Mouse (Mus musculus): ENCODE data around the gene 1700025G04Rik. TPM values are rescaled to one million over a fixed set of nuclear protein-coding genes. Genes with fewer than 3 reads are reported as not detected.

The 1700025G04Rik gene
- total and polyA plus RNA-seq, 2 experiments, result 0.39 to 1.1 TPM

DNA sequence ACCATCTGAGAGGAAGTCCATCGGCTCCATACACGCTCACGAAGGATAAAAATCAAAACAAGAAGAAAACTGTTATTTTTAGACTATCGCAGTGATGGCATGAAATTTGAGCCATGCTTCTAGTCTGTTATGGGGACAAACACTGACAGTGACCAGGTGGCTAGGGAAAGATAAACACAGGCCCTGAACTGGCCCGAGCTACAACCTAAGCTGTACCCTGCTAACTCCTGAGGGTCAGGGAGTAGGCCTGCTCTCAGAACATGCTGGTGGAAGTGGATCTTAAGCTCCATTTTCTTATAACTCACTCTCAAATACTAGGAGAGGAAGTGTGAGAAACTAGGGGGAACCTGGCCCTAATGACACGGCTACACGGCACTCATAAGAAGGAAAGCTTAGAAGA, 126.7 kb downstream of the 1700025G04Rik start:
- Histone ChIP-seq H3K27me3 (ENCODE audit: control insufficient read depth, insufficient read depth, low read length) (no peaks in the 10 kb centered on the region), H3K9ac (ENCODE audit: low read depth, low read length) (no peak overlapping the region), H3K79me2 (ENCODE audit: control insufficient read depth, insufficient read depth, low read length) (no peaks in the 10 kb centered on the region), H3K4me1 (ENCODE audit: control insufficient read depth, insufficient read depth, low read length) (no peaks in the 10 kb centered on the region), H3K27ac (replicated peaks; ENCODE audit: insufficient read depth, low read depth, low read length) (no peak overlapping the region), H3K4me3 (ENCODE audit: insufficient read depth, low read depth, low read length) (no peak overlapping the region), H3K36me3 (ENCODE audit: control insufficient read depth, insufficient read depth, low read length) (no peaks in the 10 kb centered on the region)
- DNase-seq (ENCODE audit: extremely low read depth, low read depth, low spot score), result no peak
- 83% methylated on average over 7 of the region's 7 CpGs for WGBS
- TF ChIP-seq CTCF (IDR thresholded peaks at IDR 0.05; ENCODE audit: low read depth, low read length), result no peak
- TF ChIP-seq POLR2A (IDR thresholded peaks at IDR 0.05; ENCODE audit: extremely low read depth, insufficient read depth, low read length), result no peak

DNA sequence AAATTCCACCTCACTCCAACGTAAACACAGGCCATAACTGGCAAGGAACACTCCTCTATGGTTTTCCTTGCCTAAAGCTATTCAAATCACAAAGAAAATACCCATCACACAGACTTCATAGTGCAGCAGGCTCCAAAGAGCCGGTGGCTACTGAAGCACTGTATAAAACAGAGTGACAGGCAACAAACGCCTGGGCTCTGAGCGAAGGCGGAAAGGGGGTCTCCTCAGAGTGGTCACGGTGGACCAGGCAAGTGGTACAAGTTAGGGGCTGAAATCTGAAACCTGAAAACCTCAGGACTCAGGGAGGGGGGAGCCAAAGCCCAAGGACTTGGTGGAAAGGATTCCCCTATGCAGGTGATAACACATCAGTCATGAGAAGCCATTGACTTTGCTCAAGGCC, 127.8 kb downstream of the 1700025G04Rik start:
- 73% methylated on average over 6 of the region's 6 CpGs for WGBS
- no peak for DNase-seq (ENCODE audit: extremely low read depth, low read depth, low spot score)
- H3K27ac ChIP-seq (replicated peaks; ENCODE audit: insufficient read depth, low read depth, low read length), result no peak overlapping the region

GRCm38 (mm10) chr1:151961204-151961603, 128.7 kb downstream of the 1700025G04Rik start:
- Histone ChIP-seq H3K9ac (ENCODE audit: low read depth, low read length) (no peak overlapping the region), H3K27me3 (ENCODE audit: control insufficient read depth, insufficient read depth, low read length) (no peaks in the 10 kb centered on the region), H3K79me2 (ENCODE audit: control insufficient read depth, insufficient read depth, low read length) (no peaks in the 10 kb centered on the region; the same call in 1 of the 2 replicates), H3K4me1 (ENCODE audit: control insufficient read depth, insufficient read depth, low read length) (no peaks in the 10 kb centered on the region), H3K36me3 (ENCODE audit: control insufficient read depth, insufficient read depth, low read length) (no peaks in the 10 kb centered on the region), H3K27ac (replicated peaks; ENCODE audit: insufficient read depth, low read depth, low read length) (no peak overlapping the region), H3K4me3 (ENCODE audit: insufficient read depth, low read depth, low read length) (no peak overlapping the region)
- no peak for DNase-seq (ENCODE audit: extremely low read depth, low read depth, low spot score)
- TF ChIP-seq POLR2A (IDR thresholded peaks at IDR 0.05; ENCODE audit: extremely low read depth, insufficient read depth, low read length) (no peak), CTCF (IDR thresholded peaks at IDR 0.05; ENCODE audit: low read depth, low read length) (no peak)
- WGBS, result 96% methylated on average over 10 of the region's 10 CpGs

More for the DNA sequence above, 127.8 kb downstream of the 1700025G04Rik start:
- Histone ChIP-seq H3K4me3 (ENCODE audit: insufficient read depth, low read depth, low read length) (no peak overlapping the region), H3K36me3 (ENCODE audit: control insufficient read depth, insufficient read depth, low read length) (no peaks in the 10 kb centered on the region), H3K4me1 (ENCODE audit: control insufficient read depth, insufficient read depth, low read length) (no peaks in the 10 kb centered on the region), H3K79me2 (ENCODE audit: control insufficient read depth, insufficient read depth, low read length) (no peaks in the 10 kb centered on the region; the same call in 1 of the 2 replicates), H3K9ac (ENCODE audit: low read depth, low read length) (no peak overlapping the region), H3K27me3 (ENCODE audit: control insufficient read depth, insufficient read depth, low read length) (no peaks in the 10 kb centered on the region)
- TF ChIP-seq CTCF (IDR thresholded peaks at IDR 0.05; ENCODE audit: low read depth, low read length) (no peak), POLR2A (IDR thresholded peaks at IDR 0.05; ENCODE audit: extremely low read depth, insufficient read depth, low read length) (no peak)

- no peak for DNase-seq (ENCODE audit: extremely low read depth, low read depth, low spot score)
- no peaks in the 10 kb centered on the region; the same call in 1 of the 2 replicates for H3K79me2 ChIP-seq (ENCODE audit: control insufficient read depth, insufficient read depth, low read length)
- H3K36me3 ChIP-seq (ENCODE audit: control insufficient read depth, insufficient read depth, low read length), result no peaks in the 10 kb centered on the region
- no peaks in the 10 kb centered on the region for H3K27me3 ChIP-seq (ENCODE audit: control insufficient read depth, insufficient read depth, low read length)
- 86% methylated on average over 3 of the region's 3 CpGs for WGBS
- no peak overlapping the region for H3K27ac ChIP-seq (replicated peaks; ENCODE audit: insufficient read depth, low read depth, low read length)
- no peak overlapping the region for H3K9ac ChIP-seq (ENCODE audit: low read depth, low read length)
- TF ChIP-seq CTCF (IDR thresholded peaks at IDR 0.05; ENCODE audit: low read depth, low read length) (no peak), POLR2A (IDR thresholded peaks at IDR 0.05; ENCODE audit: extremely low read depth, insufficient read depth, low read length) (no peak)
- H3K4me3 ChIP-seq (ENCODE audit: insufficient read depth, low read depth, low read length), result no peak overlapping the region
- H3K4me1 ChIP-seq (ENCODE audit: control insufficient read depth, insufficient read depth, low read length), result no peaks in the 10 kb centered on the region
These were observed 130.9 kb downstream of the 1700025G04Rik start for GRCm38 (mm10) chr1:151959010-151959409.

GRCm38 (mm10) chr1:151958442-151958841, 131.5 kb downstream of the 1700025G04Rik start:
- no peak for TF ChIP-seq CTCF (IDR thresholded peaks at IDR 0.05; ENCODE audit: low read depth, low read length)
- TF ChIP-seq POLR2A (IDR thresholded peaks at IDR 0.05; ENCODE audit: extremely low read depth, insufficient read depth, low read length), result no peak

DNA sequence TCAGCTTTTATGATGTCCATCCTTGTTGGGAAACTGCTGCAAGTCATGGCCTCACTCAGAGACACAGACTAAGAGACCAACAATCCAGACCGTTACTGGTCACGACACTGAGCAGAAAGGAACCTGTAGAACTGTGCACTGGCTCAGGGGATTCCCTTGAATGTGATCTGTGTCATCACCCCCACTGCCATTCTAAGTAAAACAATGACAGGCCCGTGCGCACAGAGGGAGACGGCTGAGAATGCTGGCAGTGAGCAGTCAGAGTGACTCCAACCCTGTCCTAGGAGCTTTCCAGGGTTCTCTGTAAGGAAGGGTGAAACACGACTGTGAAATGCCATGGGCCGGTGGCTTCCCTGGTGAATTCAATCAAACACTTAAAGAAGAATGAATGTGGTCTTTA, 132.3 kb downstream of the 1700025G04Rik start:
- Histone ChIP-seq H3K36me3 (ENCODE audit: control insufficient read depth, insufficient read depth, low read length) (no peaks in the 10 kb centered on the region), H3K4me3 (ENCODE audit: insufficient read depth, low read depth, low read length) (no peak overlapping the region), H3K79me2 (ENCODE audit: control insufficient read depth, insufficient read depth, low read length) (no peaks in the 10 kb centered on the region; the same call in 1 of the 2 replicates), H3K27me3 (ENCODE audit: control insufficient read depth, insufficient read depth, low read length) (no peaks in the 10 kb centered on the region), H3K4me1 (ENCODE audit: control insufficient read depth, insufficient read depth, low read length) (no peaks in the 10 kb centered on the region), H3K27ac (replicated peaks; ENCODE audit: insufficient read depth, low read depth, low read length) (no peak overlapping the region), H3K9ac (ENCODE audit: low read depth, low read length) (no peak overlapping the region)
- TF ChIP-seq POLR2A (IDR thresholded peaks at IDR 0.05; ENCODE audit: extremely low read depth, insufficient read depth, low read length) (no peak), CTCF (IDR thresholded peaks at IDR 0.05; ENCODE audit: low read depth, low read length) (no peak)
- no peak for DNase-seq (ENCODE audit: extremely low read depth, low read depth, low spot score)
- WGBS, result 63% methylated on average over 7 of the region's 7 CpGs

More at GRCm38 (mm10) chr1:151958442-151958841, 131.5 kb downstream of the 1700025G04Rik start:
- no peaks in the 10 kb centered on the region for H3K27me3 ChIP-seq (ENCODE audit: control insufficient read depth, insufficient read depth, low read length)
- H3K79me2 ChIP-seq (ENCODE audit: control insufficient read depth, insufficient read depth, low read length), result no peaks in the 10 kb centered on the region; the same call in 1 of the 2 replicates
- DNase-seq (ENCODE audit: extremely low read depth, low read depth, low spot score), result peak; percentile 13
- H3K4me1 ChIP-seq (ENCODE audit: control insufficient read depth, insufficient read depth, low read length), result no peaks in the 10 kb centered on the region
- no peak overlapping the region for H3K27ac ChIP-seq (replicated peaks; ENCODE audit: insufficient read depth, low read depth, low read length)
- H3K9ac ChIP-seq (ENCODE audit: low read depth, low read length), result no peak overlapping the region
- no peaks in the 10 kb centered on the region for H3K36me3 ChIP-seq (ENCODE audit: control insufficient read depth, insufficient read depth, low read length)
- WGBS, result 65% methylated on average over 3 of the region's 3 CpGs
- H3K4me3 ChIP-seq (ENCODE audit: insufficient read depth, low read depth, low read length), result no peak overlapping the region

Data from liver, adult 2 months (tissue).